Mouse (Mus musculus): ENCODE measurements around the gene Vezf1.

DNA sequence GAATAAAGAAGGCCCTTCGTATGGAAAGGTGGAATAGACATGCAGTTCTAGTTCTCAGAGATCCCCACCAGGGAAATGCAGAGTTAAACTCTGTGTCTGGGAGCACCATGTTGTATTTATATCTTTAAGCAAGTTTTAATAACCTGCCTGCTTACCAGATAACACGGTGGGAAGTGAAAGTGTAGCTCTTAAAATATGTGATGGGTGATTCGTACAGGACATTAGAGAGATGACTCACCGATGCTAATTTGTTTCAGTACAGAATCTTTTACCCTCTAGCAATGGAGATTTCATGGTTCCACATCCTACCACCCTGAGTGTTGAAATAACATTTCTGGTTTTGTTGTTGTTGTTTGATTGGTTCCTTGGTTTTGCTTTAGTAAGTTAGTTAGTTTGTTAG, 2.3 kb downstream of the Vezf1 start:
- TF ChIP-seq CTCF (IDR thresholded peaks at IDR 0.05; ENCODE audit: low read depth, low read length), result no peak
- TF ChIP-seq TAL1 (conservative IDR thresholded peaks at IDR 0.05; ENCODE audit: low read depth, low read length), result no peak
- no peak for TF ChIP-seq GATA1 (IDR thresholded peaks at IDR 0.05; ENCODE audit: borderline replicate concordance, low read length)
